In the genomic region with DNA sequence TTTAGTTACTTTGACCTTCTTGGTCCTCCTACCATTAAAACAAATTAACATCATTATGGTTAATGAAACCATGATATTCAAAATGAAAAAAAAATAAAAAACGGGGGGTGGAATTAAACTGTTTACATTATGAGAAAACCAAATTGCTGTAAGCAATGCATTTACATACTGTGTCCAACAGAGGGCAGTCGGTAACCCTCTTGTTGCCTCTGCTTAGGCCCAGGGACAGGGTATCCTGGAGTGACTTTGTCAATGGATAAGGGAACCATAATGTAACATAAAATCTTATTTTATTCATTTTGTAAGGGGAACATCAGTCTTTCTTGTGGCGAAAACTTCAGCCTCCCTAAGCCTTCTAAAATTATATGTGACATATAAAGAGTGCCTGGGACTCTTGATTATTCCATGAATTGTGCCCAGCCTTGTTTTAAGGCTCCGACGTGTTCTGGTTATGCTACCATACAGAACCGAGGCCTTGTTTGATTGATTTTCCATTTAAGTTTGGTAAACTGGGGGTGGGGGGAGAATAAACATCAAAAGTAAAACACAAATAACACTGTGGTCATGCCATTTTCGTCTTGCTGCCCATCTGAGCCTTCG, we compare ENCODE assay signal across 8 mouse cellular contexts.
DNase-seq lines count a peak whose midpoint lies in the region; ATAC-seq and TF ChIP-seq lines count a peak whose summit lies in the region.
"Had no signal": no experiment of that assay in that cellular context is flagged by ENCODE, and none has a peak within 500 bp of the region (broad histone marks: within the 10 kb centered on the region; RNA-seq: fewer than 3 reads in every experiment).

No protein-coding gene starts in this region.

- H3K4me3 ChIP-seq in G1E (ENCODE audit: low read depth, low read length), result no peak overlapping the region
- H3K4me3 ChIP-seq: heart, embryonic 15.5 days had no signal

- TF ChIP-seq POLR2A in brain, embryonic 14.5 days (IDR thresholded peaks at IDR 0.05; ENCODE audit: borderline replicate concordance, extremely low read depth, insufficient read depth, insufficient read length, poor library complexity, severe bottlenecking), result no peak

- intact Hi-C loops in left cerebral cortex, postnatal 14 days (cut with DNase I), result loop anchor here (5.0 kb wide), 2 partner anchors 282 to 617 kb away; no protein-coding TSS in a partner anchor

- 0 out of 2 replicates have a peak, but pooled peaks have one; percentile 11 for TF ChIP-seq CTCF in G1E (IDR thresholded peaks at IDR 0.05; ENCODE audit: low read depth, low read length)
- TF ChIP-seq CTCF in brain, embryonic 14.5 days (IDR thresholded peaks at IDR 0.05; ENCODE audit: borderline replicate concordance, extremely low read depth, insufficient read depth, insufficient read length), result peak; percentile 66; the same call in 1 of the 2 replicates

- no peaks in the 10 kb centered on the region for H3K9me3 ChIP-seq in G1E (replicated peaks)
- H3K9me3 ChIP-seq: heart, embryonic 15.5 days had no signal

- no peaks in the 10 kb centered on the region for H3K36me3 ChIP-seq in G1E (replicated peaks)
- H3K36me3 ChIP-seq: heart, embryonic 15.5 days had no signal

- no peaks in the 10 kb centered on the region for H3K4me1 ChIP-seq in G1E (ENCODE audit: insufficient read depth, low read depth, low read length)
- H3K4me1 ChIP-seq: heart, embryonic 15.5 days had no signal

- H3K27me3 ChIP-seq in G1E (ENCODE audit: insufficient read depth, low read length), result no peaks in the 10 kb centered on the region
- H3K27me3 ChIP-seq: heart, embryonic 15.5 days had no signal

- DNase-seq in left cerebral cortex, postnatal 14 days (ENCODE audit: low spot score in 2 of 2), result peak; percentile 3 to 12
- DNase-seq in left cerebral cortex, adult 11 months (ENCODE audit: low spot score), result no peak
- DNase-seq in G1E (ENCODE audit: low spot score), result no peak
- DNase-seq in brain, embryonic 14.5 days (ENCODE audit: low read depth), result peak; percentile 75
- DNase-seq in kidney, postnatal 25 days, result peak; percentile 21 to 39
- DNase-seq in ovary, postnatal 36 days (ENCODE audit: low spot score), result no peak
- no peak for DNase-seq in frontal cortex, postnatal 36 days (ENCODE audit: low spot score in 2 of 2)

- no peak for ATAC-seq in G1E (ENCODE audit: extremely low read depth, insufficient number of reproducible peaks, low FRiP score, poor library complexity, severe bottlenecking)

Comparison
In these comparisons a context has a peak if more than half of its experiments do, and no peak if none do; other contexts are left out.
1. DNase-seq: peak in left cerebral cortex, postnatal 14 days (2 of 2), brain, embryonic 14.5 days (single experiment) and kidney, postnatal 25 days (2 of 2); none in left cerebral cortex, adult 11 months (single experiment), G1E (single experiment), ovary, postnatal 36 days (single experiment) and frontal cortex, postnatal 36 days (0 of 2).